Mouse (Mus musculus): ENCODE results near the gene Thap11. TPM values are rescaled to one million over a fixed set of nuclear protein-coding genes. Genes with fewer than 3 reads are reported as not detected.

Gene Thap11
- polyA plus RNA-seq, 1 experiment from 2014 or later: 55.2 TPM

DNA sequence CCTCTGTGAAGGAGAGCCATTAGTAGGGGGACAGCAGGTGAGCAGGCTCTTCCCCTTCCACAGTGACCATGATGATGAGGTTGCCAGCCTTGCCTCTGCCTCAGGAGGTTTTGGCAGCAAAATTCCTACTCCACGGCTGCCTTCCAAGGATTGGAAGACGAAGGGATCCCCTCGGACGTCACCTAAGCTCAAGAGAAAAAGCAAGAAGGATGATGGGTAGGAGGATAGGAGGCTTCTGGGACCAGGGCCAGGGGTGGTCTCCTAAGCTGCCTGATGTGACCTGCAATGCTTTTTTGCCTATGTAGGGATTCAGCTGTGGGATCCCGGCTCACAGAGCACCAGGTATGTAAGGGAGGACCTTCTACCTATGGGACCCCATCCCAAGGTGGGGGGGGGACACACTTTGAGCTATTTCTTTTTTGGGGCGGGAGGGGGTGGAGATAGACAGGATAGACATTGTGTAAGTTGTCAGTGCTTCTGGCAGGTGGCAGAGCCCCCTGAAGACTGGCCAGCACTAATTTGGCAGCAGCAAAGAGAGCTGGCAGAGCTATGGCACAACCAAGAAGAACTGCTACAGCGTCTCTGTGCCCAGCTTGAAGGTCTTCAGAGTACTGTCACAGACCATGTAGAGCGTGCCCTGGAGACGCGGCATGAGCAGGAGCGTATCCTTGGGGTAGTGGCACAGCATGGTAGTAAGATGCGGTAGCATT lies 35.0 kb downstream of the Thap11 start:
- Histone ChIP-seq H3K4me1 (replicated peaks; ENCODE audit: control insufficient read depth, insufficient read depth, low read length) (peaks cover 3% of the 10 kb centered on the region; the same call in 1 of the 2 replicates), H3K9ac (ENCODE audit: low read length) (no peak overlapping the region), H3K4me3 (ENCODE audit: low read length) (no peak overlapping the region), H3K4me2 (ENCODE audit: low read depth, low read length) (no peak overlapping the region), H3K9me3 (ENCODE audit: control insufficient read depth, low read length) (no peaks in the 10 kb centered on the region), H3K27me3 (ENCODE audit: control insufficient read depth, insufficient read depth, low read depth, low read length) (no peaks in the 10 kb centered on the region), H3K36me3 (ENCODE audit: control insufficient read depth, insufficient read depth, low read length) (peaks cover 62% of the 10 kb centered on the region), H3K27ac (ENCODE audit: low read length) (no peak overlapping the region)
- no peak for ATAC-seq (ENCODE audit: low read depth)
- WGBS: 89% methylated on average over 12 of the region's 12 CpGs

GRCm38 (mm10) chr8:105890870-105891269 lies 35.9 kb downstream of the Thap11 start:
- H3K9me3 ChIP-seq (ENCODE audit: control insufficient read depth, low read length): no peaks in the 10 kb centered on the region
- no peak overlapping the region for H3K4me3 ChIP-seq (ENCODE audit: low read length)
- WGBS: 81% methylated on average over 6 of the region's 6 CpGs
- peaks cover 3% of the 10 kb centered on the region; the same call in 1 of the 2 replicates for H3K4me1 ChIP-seq (replicated peaks; ENCODE audit: control insufficient read depth, insufficient read depth, low read length)
- no peaks in the 10 kb centered on the region for H3K27me3 ChIP-seq (ENCODE audit: control insufficient read depth, insufficient read depth, low read depth, low read length)
- no peak for ATAC-seq (ENCODE audit: low read depth)
- H3K36me3 ChIP-seq (ENCODE audit: control insufficient read depth, insufficient read depth, low read length): peaks cover 54% of the 10 kb centered on the region
- no peak overlapping the region for H3K27ac ChIP-seq (ENCODE audit: low read length)
- no peak overlapping the region for H3K4me2 ChIP-seq (ENCODE audit: low read depth, low read length)
- no peak overlapping the region for H3K9ac ChIP-seq (ENCODE audit: low read length)

GRCm38 (mm10) chr8:105892432-105892831 lies 37.5 kb downstream of the Thap11 start:
- Histone ChIP-seq H3K4me2 (ENCODE audit: low read depth, low read length) (no peak overlapping the region), H3K4me1 (replicated peaks; ENCODE audit: control insufficient read depth, insufficient read depth, low read length) (peaks cover 3% of the 10 kb centered on the region; the same call in 1 of the 2 replicates), H3K27ac (ENCODE audit: low read length) (no peak overlapping the region), H3K9ac (ENCODE audit: low read length) (no peak overlapping the region), H3K4me3 (ENCODE audit: low read length) (no peak overlapping the region), H3K9me3 (ENCODE audit: control insufficient read depth, low read length) (no peaks in the 10 kb centered on the region), H3K36me3 (ENCODE audit: control insufficient read depth, insufficient read depth, low read length) (peaks cover 40% of the 10 kb centered on the region), H3K27me3 (ENCODE audit: control insufficient read depth, insufficient read depth, low read depth, low read length) (no peaks in the 10 kb centered on the region)
- 81% methylated on average over 6 of the region's 6 CpGs for WGBS
- no peak for ATAC-seq (ENCODE audit: low read depth)

GRCm38 (mm10) chr8:105893339-105893738 lies 38.4 kb downstream of the Thap11 start, which contains the start of gene Nrn1l:
TSS of gene Nrn1l (plus strand) at chr8:105893567.
- no peak within 1 kb of the TSS for H3K4me2 ChIP-seq (ENCODE audit: low read depth, low read length)
- peaks cover 36% of the 10 kb centered on the region for H3K36me3 ChIP-seq (ENCODE audit: control insufficient read depth, insufficient read depth, low read length)
- peak; percentile 91 for ATAC-seq (ENCODE audit: low read depth)

DNA sequence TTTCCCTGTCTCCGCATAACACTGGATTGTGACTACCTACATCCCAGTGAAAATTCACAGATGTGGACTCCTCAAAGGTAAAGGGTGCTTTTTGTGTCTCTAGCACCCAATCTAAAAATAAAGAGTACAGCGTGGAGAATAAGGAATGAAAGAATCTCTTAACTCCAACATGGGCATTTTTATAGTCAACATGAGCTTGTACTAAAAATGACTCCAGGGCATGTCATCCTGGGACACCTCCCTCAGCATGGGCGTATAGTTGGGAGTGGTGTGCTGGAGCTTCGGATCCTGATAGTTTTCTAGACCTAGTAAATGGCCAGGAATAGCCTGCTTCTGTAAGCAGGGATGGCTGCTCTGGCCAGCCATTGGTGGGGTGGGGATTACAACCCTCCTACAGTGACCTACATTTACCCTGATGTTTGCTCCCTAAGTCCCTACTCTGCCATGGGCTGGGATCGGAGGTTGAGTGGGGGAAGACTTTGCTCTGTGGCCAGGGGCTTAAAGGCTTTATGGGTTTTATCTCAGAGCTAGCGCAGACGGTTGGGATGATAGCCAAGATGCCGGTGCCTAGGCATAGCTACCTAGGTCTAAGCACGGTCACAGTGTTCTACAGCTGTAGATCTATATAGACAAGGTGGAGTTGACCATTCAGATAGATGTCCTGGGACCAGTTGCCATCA lies 43.0 kb downstream of the Thap11 start:
- Histone ChIP-seq H3K9me3 (ENCODE audit: control insufficient read depth, low read length) (no peaks in the 10 kb centered on the region), H3K4me2 (ENCODE audit: low read depth, low read length) (no peak overlapping the region), H3K27ac (ENCODE audit: low read length) (no peak overlapping the region), H3K4me1 (replicated peaks; ENCODE audit: control insufficient read depth, insufficient read depth, low read length) (peaks cover 9% of the 10 kb centered on the region), H3K27me3 (ENCODE audit: control insufficient read depth, insufficient read depth, low read depth, low read length) (no peaks in the 10 kb centered on the region), H3K36me3 (ENCODE audit: control insufficient read depth, insufficient read depth, low read length) (no peaks in the 10 kb centered on the region; the same call in 1 of the 2 replicates), H3K9ac (ENCODE audit: low read length) (0 out of 2 replicates have a peak overlapping the region, but pooled peaks have one; percentile 4), H3K4me3 (ENCODE audit: low read length) (no peak overlapping the region)
- ATAC-seq (ENCODE audit: low read depth): no peak
- WGBS: 79% methylated on average over 9 of the region's 9 CpGs

More at GRCm38 (mm10) chr8:105893339-105893738, 38.4 kb downstream of the Thap11 start, which contains the start of gene Nrn1l:
- no peak within 1 kb of the TSS for H3K4me3 ChIP-seq (ENCODE audit: low read length)
- 18% methylated on average over 11 of the region's 11 CpGs for WGBS
- peak within 1 kb of the TSS; percentile 38; the same call in 1 of the 2 replicates for H3K27ac ChIP-seq (ENCODE audit: low read length)
- no peaks in the 10 kb centered on the region for H3K9me3 ChIP-seq (ENCODE audit: control insufficient read depth, low read length)
- H3K27me3 ChIP-seq (ENCODE audit: control insufficient read depth, insufficient read depth, low read depth, low read length): no peaks in the 10 kb centered on the region
- peaks cover 3% of the 10 kb centered on the region; the same call in 1 of the 2 replicates for H3K4me1 ChIP-seq (replicated peaks; ENCODE audit: control insufficient read depth, insufficient read depth, low read length)
- H3K9ac ChIP-seq (ENCODE audit: low read length): no peak within 1 kb of the TSS

DNA sequence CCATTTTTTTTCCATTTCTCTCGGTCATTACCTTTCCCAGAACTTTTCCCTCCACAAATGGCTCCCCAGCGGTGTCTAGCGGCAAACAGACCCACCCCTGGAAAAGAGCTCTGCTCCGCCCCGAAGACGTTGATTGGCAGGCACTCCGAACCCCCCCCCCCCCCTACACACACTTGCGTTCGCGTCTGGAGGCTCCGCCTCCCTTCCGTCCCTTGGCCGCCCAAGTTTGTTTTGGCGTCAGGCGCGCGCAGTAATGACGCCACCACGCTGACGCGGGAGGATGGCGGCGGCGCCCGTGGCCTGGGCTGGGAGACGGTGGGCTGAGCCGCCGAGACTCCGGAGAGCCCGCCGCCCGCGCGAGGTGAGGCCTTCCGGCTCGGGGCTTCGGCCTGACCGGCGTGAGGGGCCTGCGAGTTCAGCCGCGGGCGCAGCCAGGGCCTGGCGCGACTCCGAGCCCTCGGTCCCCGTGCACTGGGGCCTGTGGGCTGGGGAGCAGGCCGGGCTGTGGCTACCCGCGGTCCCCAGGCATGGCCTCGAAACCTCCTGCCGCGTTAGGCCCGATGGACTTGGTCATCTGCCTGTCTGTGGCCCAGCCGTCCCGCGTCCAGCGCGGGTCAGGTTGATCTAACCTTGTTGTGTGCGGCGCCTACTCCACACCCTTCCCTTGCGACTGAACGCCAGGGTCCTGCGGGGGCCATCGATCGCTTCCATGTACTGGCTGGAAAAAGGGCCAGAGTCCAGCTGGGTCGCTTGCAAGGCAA lies 45.4 kb downstream of the Thap11 start, which contains the start of gene Pskh1:
TSS of gene Pskh1 (plus strand) at position 262 of the 761 bp plus-strand sequence.
- Histone ChIP-seq H3K9me3 (ENCODE audit: control insufficient read depth, low read length) (no peaks in the 10 kb centered on the region), H3K36me3 (ENCODE audit: control insufficient read depth, insufficient read depth, low read length) (0 out of 2 replicates have a peak, but pooled peaks cover 2% of the 10 kb centered on the region), H3K27ac (ENCODE audit: low read length) (peak within 1 kb of the TSS; percentile 85), H3K27me3 (ENCODE audit: control insufficient read depth, insufficient read depth, low read depth, low read length) (no peaks in the 10 kb centered on the region), H3K4me2 (ENCODE audit: low read depth, low read length) (peak within 1 kb of the TSS; percentile 79), H3K9ac (ENCODE audit: low read length) (peak within 1 kb of the TSS; percentile 97), H3K4me3 (ENCODE audit: low read length) (peak within 1 kb of the TSS; percentile 85), H3K4me1 (replicated peaks; ENCODE audit: control insufficient read depth, insufficient read depth, low read length) (peaks cover 7% of the 10 kb centered on the region)
- 0% methylated on average over 68 of the region's 68 CpGs for WGBS
- ATAC-seq (ENCODE audit: low read depth): peak; percentile 98

- Histone ChIP-seq H3K27ac (ENCODE audit: low read length) (peak overlapping the region; percentile 85), H3K4me2 (ENCODE audit: low read depth, low read length) (peak overlapping the region; percentile 79), H3K4me1 (replicated peaks; ENCODE audit: control insufficient read depth, insufficient read depth, low read length) (peaks cover 7% of the 10 kb centered on the region), H3K9me3 (ENCODE audit: control insufficient read depth, low read length) (no peaks in the 10 kb centered on the region), H3K9ac (ENCODE audit: low read length) (peak overlapping the region; percentile 97), H3K27me3 (ENCODE audit: control insufficient read depth, insufficient read depth, low read depth, low read length) (no peaks in the 10 kb centered on the region), H3K4me3 (ENCODE audit: low read length) (peak overlapping the region; percentile 85), H3K36me3 (ENCODE audit: control insufficient read depth, insufficient read depth, low read length) (0 out of 2 replicates have a peak, but pooled peaks cover 2% of the 10 kb centered on the region)
- 28% methylated on average over 16 of the region's 16 CpGs for WGBS
- ATAC-seq (ENCODE audit: low read depth): no peak
Observed at GRCm38 (mm10) chr8:105900941-105901616, 46.1 kb downstream of the Thap11 start.
